Mouse (Mus musculus): ENCODE data around the gene Ctcfl.

GRCm38 (mm10) chr2:173061443-173062351, 57.6 kb downstream of the Ctcfl start:
- TF ChIP-seq ZC3H11A (IDR thresholded peaks at IDR 0.05; ENCODE audit: borderline replicate concordance, low read depth, low read length) (no peak), CHD2 (IDR thresholded peaks at IDR 0.05; ENCODE audit: low read depth, low read length) (no peak)
